Mouse (Mus musculus) liver, adult 2 months (tissue): ENCODE results near the gene Chic1. TPM values are rescaled to one million over a fixed set of nuclear protein-coding genes. Genes with fewer than 3 reads are reported as not detected.

Experiments
- DNase-seq: peaks from one replicate; pipeline ENCODE4 v3.0.0-alpha.2; 2011; ENCODE audit warnings: low read depth, low spot score; ENCODE audit errors: extremely low read depth
- H3K27ac ChIP-seq: fragments of 200-500 bp; replicated peaks from 2 replicates; pipeline ENCODE4 v1.5.1; 2012; ENCODE audit warnings: low read depth, mild to moderate bottlenecking, control low read depth, inconsistent platforms, low read length; ENCODE audit not compliant: insufficient read depth
- H3K27me3 ChIP-seq: fragments of 200-500 bp; 2 replicates; pipeline ENCODE4 v1.6.1; 2012; ENCODE audit warnings: mild to moderate bottlenecking, moderate library complexity, low read length, inconsistent platforms; ENCODE audit not compliant: control insufficient read depth, insufficient read depth
- H3K36me3 ChIP-seq: fragments of 200-500 bp; 2 replicates; pipeline ENCODE4 v1.6.1; 2012; ENCODE audit warnings: low read length, inconsistent platforms; ENCODE audit not compliant: control insufficient read depth, insufficient read depth
- H3K4me1 ChIP-seq: fragments of 200-500 bp; 2 replicates; pipeline ENCODE4 v1.6.1; 2011; ENCODE audit warnings: low read length; ENCODE audit not compliant: control insufficient read depth, insufficient read depth
- H3K4me3 ChIP-seq: fragments of 200-500 bp; 2 replicates; pipeline ENCODE4 v1.5.1; 2011; ENCODE audit warnings: low read depth, mild to moderate bottlenecking, control low read depth, low read length, moderate library complexity; ENCODE audit not compliant: insufficient read depth
- H3K79me2 ChIP-seq: fragments of 200-500 bp; 2 replicates; pipeline ENCODE4 v1.6.1; 2012; ENCODE audit warnings: inconsistent platforms, mild to moderate bottlenecking, low read length, moderate library complexity; ENCODE audit not compliant: control insufficient read depth, insufficient read depth
- H3K9ac ChIP-seq: fragments of 200-500 bp; 2 replicates; pipeline ENCODE4 v1.6.1; 2012; ENCODE audit warnings: low read depth, mild to moderate bottlenecking, control low read depth, inconsistent platforms, low read length
- CTCF ChIP-seq: fragments of 200-500 bp; IDR thresholded peaks from 2 replicates; pipeline ENCODE4 v1.5.1; 2011; ENCODE audit warnings: low read depth, low read length, control low read depth
- POLR2A ChIP-seq: fragments of 200-500 bp; IDR thresholded peaks from 2 replicates; pipeline ENCODE4 v1.6.1; 2011; ENCODE audit warnings: low read length, control low read depth; ENCODE audit not compliant: insufficient read depth; ENCODE audit errors: extremely low read depth
- WGBS: fragments of 180-500 bp; shearing (Covaris S2); methylation state at CpG from one replicate; pipeline ENCODE4 v1.1.7; 2018; 5-methylcytosine and 5-hydroxymethylcytosine counted together
- polyA plus RNA-seq: library from polyadenylated mRNA; depleted of rRNA; stranded (reverse); fragments of >200 nt; gene quantifications from 2 replicates; pipeline ENCODE4 v1.2.3, GENCODE M21; 2012
- total RNA-seq: library from RNA; depleted of rRNA; stranded (reverse); fragments of >200 nt; gene quantifications from 2 replicates; pipeline ENCODE4 v1.2.3, GENCODE M21; 2014

Gene Chic1
- total and polyA plus RNA-seq, 2 experiments: 0.70 to 6.3 TPM

DNA sequence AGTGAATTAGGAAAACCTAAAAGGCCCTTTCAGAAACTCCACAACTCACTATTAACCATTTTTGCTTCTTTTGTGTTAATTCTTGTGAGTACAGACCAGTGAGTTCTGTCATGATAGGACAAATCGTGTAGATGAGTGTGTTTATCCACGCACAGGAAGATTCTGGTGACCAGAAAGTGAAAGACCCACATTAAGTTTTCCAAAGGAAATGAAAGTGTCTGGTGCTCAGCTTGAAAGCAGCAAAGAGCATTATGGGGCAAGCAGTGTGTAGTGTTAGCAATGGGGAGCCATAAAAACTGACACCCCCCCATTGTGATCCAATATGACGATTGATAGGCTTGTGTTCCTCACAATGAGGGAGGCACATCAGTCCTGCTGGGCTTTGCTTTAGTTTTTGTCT is 12.4 kb downstream of the Chic1 start:
- no peaks in the 10 kb centered on the region for H3K36me3 ChIP-seq
- H3K4me1 ChIP-seq: no peaks in the 10 kb centered on the region
- no peak overlapping the region for H3K27ac ChIP-seq
- H3K4me3 ChIP-seq: no peak overlapping the region
- DNase-seq: no peak
- H3K9ac ChIP-seq: no peak overlapping the region
- H3K79me2 ChIP-seq: no peaks in the 10 kb centered on the region
- TF ChIP-seq POLR2A (no peak), CTCF (no peak)
- WGBS: 71% methylated on average over 3 of the region's 3 CpGs
- no peaks in the 10 kb centered on the region for H3K27me3 ChIP-seq

DNA sequence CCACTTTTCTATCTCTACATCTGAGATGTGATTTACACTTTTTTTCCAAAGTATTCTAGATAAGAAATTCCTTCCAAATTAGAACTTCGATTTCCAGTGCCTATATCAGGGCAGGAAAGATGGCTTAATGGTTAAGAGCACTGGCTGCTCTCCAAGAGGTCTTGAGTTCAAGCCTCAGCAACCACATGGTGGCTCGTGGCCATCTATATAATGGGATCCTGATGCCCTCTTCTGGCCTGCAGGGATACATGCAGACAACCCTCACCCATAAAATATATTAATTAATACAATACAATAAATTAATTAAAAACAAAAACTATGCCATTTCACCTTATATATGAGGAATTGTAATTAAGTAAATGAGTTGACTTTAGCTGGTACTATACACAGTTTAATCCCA is 14.9 kb downstream of the Chic1 start:
- no peak overlapping the region for H3K4me3 ChIP-seq
- no peaks in the 10 kb centered on the region for H3K79me2 ChIP-seq
- no peaks in the 10 kb centered on the region for H3K27me3 ChIP-seq
- WGBS: 15% methylated on average over 2 of the region's 2 CpGs
- H3K4me1 ChIP-seq: no peaks in the 10 kb centered on the region
- no peaks in the 10 kb centered on the region for H3K36me3 ChIP-seq
- DNase-seq: peak; percentile 67
- H3K27ac ChIP-seq: no peak overlapping the region
- no peak overlapping the region for H3K9ac ChIP-seq
- TF ChIP-seq CTCF: peak; percentile 40; the same call in 1 of the 2 replicates
- no peak for TF ChIP-seq POLR2A

DNA sequence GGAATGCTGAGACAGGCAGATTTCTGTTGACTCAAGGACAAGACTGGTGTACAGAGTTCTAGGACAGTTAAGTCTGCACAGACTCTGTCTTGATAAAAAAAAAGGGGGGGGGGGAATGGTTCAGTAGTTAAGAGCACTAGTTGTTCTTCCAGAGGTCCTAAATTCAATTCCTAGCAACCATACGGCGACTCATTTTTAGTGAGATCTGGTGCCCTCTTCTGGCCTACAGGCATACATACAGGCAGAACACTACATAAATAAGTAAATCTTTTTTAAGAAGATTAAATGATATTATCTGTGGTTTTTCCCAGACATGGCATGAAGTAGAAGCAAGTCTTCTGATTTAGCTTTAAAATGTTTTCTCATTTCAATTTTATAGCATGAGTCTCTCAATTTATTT is 15.4 kb downstream of the Chic1 start:
- WGBS: 22% methylated on average over 2 of the region's 2 CpGs

DNA sequence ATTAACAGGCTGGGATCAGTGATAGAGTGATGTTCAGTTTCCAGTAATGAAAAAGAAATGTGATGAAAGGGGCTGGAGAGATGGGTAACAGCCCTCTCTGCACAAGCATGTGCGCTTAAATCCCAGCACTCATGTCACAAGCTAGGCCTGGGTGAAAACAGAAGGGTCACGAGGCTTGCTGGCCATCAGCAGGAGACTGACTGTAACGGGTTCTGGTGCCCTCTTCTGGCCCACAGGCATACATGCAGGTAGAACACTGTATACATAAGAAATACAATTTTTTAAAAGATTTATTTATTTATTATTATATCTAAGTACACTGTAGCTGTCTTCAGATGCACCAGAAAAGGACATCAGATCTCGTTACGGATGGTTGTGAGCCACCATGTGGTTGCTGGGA is 18.0 kb downstream of the Chic1 start:
- Histone ChIP-seq H3K4me3 (no peak overlapping the region), H3K79me2 (no peaks in the 10 kb centered on the region), H3K9ac (no peak overlapping the region), H3K4me1 (no peaks in the 10 kb centered on the region), H3K27ac (no peak overlapping the region), H3K36me3 (no peaks in the 10 kb centered on the region), H3K27me3 (no peaks in the 10 kb centered on the region)
- TF ChIP-seq CTCF: peak; percentile 50
- TF ChIP-seq POLR2A: no peak
- 80% methylated on average over 5 of the region's 5 CpGs for WGBS
- DNase-seq: peak; percentile 16

More for the DNA sequence above, 15.4 kb downstream of the Chic1 start:
- no peak overlapping the region for H3K4me3 ChIP-seq
- no peak overlapping the region for H3K27ac ChIP-seq
- H3K36me3 ChIP-seq: no peaks in the 10 kb centered on the region
- no peaks in the 10 kb centered on the region for H3K79me2 ChIP-seq
- no peaks in the 10 kb centered on the region for H3K27me3 ChIP-seq
- DNase-seq: peak; percentile 42
- TF ChIP-seq CTCF: peak; percentile 36
- no peak for TF ChIP-seq POLR2A
- H3K4me1 ChIP-seq: no peaks in the 10 kb centered on the region
- no peak overlapping the region for H3K9ac ChIP-seq

DNA sequence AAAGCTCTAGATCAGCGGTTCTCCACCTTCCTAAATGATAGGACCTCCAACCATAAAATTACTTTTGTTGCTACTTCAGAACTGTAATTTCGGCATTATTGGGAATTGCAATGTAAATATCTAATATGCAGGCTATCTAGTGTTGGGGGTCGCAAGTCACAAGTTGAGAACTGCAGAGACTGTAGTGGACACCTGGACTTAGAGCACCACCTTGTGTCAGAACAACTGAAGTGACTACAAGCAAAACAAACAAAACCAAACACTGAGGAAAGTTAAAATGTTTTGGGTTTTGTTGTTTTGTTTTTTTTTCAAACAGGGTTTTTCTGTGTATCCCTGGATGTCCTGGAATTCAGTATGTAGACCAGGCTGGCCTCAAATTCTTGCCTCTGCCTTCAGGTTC is 28.3 kb downstream of the Chic1 start:
- no peak overlapping the region for H3K9ac ChIP-seq
- 86% methylated on average over 3 of the region's 3 CpGs for WGBS
- no peak overlapping the region for H3K27ac ChIP-seq
- H3K79me2 ChIP-seq: no peaks in the 10 kb centered on the region
- H3K36me3 ChIP-seq: no peaks in the 10 kb centered on the region
- TF ChIP-seq CTCF: 0 out of 2 replicates have a peak, but pooled peaks have one; percentile 7
- no peak for TF ChIP-seq POLR2A
- H3K27me3 ChIP-seq: no peaks in the 10 kb centered on the region
- no peak for DNase-seq
- no peaks in the 10 kb centered on the region for H3K4me1 ChIP-seq
- H3K4me3 ChIP-seq: no peak overlapping the region

DNA sequence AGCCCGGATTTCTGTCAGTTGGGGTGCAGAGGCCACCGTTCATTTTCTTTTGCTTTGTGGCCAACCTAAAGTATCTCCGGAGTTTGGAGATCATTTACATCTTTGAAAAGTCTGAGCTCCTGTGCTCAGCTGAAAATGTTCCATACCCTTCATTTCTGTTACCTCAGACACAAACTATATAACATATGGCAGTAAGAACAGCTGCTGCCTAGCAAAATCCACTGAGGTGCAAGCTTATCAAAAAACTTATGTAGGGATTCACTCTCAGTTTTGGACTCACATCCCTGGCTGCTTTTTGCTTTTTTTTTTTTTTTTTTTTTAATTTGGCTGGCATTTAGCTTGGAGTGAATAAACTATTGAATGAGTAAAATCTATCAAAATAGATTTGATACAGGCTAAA is 31.9 kb downstream of the Chic1 start:
- no peak overlapping the region for H3K4me3 ChIP-seq
- no peaks in the 10 kb centered on the region for H3K36me3 ChIP-seq
- H3K79me2 ChIP-seq: no peaks in the 10 kb centered on the region
- no peak overlapping the region for H3K27ac ChIP-seq
- no peak for DNase-seq
- TF ChIP-seq POLR2A (no peak), CTCF (no peak)
- 98% methylated on average over 3 of the region's 3 CpGs for WGBS
- H3K9ac ChIP-seq: no peak overlapping the region
- H3K4me1 ChIP-seq: no peaks in the 10 kb centered on the region
- H3K27me3 ChIP-seq: no peaks in the 10 kb centered on the region
